Mouse (Mus musculus): ENCODE data around the gene Srrm2. TPM values are rescaled to one million over a fixed set of nuclear protein-coding genes. Genes with fewer than 3 reads are reported as not detected.

The Srrm2 gene
- polyA plus RNA-seq, 1 experiment from 2014 or later, result 536 TPM

Small RNA genes within 50 kb of the gene (microRNA-seq; reads per million reads assigned to microRNA genes)
- gene Mir5125, result not detected

Other genes starting within 250 kb of the Srrm2 start
- gene Zfp213, start 226.3 kb upstream of the Srrm2 start, polyA plus RNA-seq (2015; fragmentation: Nextera tagmentation; extraction: Ambion mirVana), result 20.9 and 22.8 TPM in 2 replicates
- 16.3 and 16.5 TPM in 2 replicates for gene Zfp13, start 191.0 kb upstream of the Srrm2 start, polyA plus RNA-seq (2015; fragmentation: Nextera tagmentation; extraction: Ambion mirVana)
- not detected in 2 replicates for gene Zscan10, start 189.7 kb upstream of the Srrm2 start, polyA plus RNA-seq (2015; fragmentation: Nextera tagmentation; extraction: Ambion mirVana)
- gene Mmp25, start 145.3 kb upstream of the Srrm2 start, polyA plus RNA-seq (2015; fragmentation: Nextera tagmentation; extraction: Ambion mirVana), result 1.1 and 1.3 TPM in 2 replicates
- 1.3 and 1.5 TPM in 2 replicates for gene Bicdl2, start 130.0 kb upstream of the Srrm2 start, polyA plus RNA-seq (2015; fragmentation: Nextera tagmentation; extraction: Ambion mirVana)
- 63.2 and 69.5 TPM in 2 replicates for gene Hcfc1r1, start 116.9 kb upstream of the Srrm2 start, polyA plus RNA-seq (2015; fragmentation: Nextera tagmentation; extraction: Ambion mirVana)
- gene Thoc6, start 116.7 kb upstream of the Srrm2 start, polyA plus RNA-seq (2015; fragmentation: Nextera tagmentation; extraction: Ambion mirVana), result 52.4 and 53.4 TPM in 2 replicates
- 27.5 and 29.5 TPM in 2 replicates for gene Tnfrsf12a, start 113.1 kb upstream of the Srrm2 start, polyA plus RNA-seq (2015; fragmentation: Nextera tagmentation; extraction: Ambion mirVana)
- 189 and 191 TPM in 2 replicates for gene Cldn6, start 111.3 kb upstream of the Srrm2 start, polyA plus RNA-seq (2015; fragmentation: Nextera tagmentation; extraction: Ambion mirVana)
- gene Cldn9, start 106.5 kb upstream of the Srrm2 start, polyA plus RNA-seq (2015; fragmentation: Nextera tagmentation; extraction: Ambion mirVana), result 51.2 and 53.1 TPM in 2 replicates
- 0.14 and 0.88 TPM in 2 replicates for gene 1520401A03Rik, start 67.7 kb upstream of the Srrm2 start, polyA plus RNA-seq (2015; fragmentation: Nextera tagmentation; extraction: Ambion mirVana)
- gene Pkmyt1, start 64.2 kb upstream of the Srrm2 start, polyA plus RNA-seq (2015; fragmentation: Nextera tagmentation; extraction: Ambion mirVana), result 48.4 and 56.3 TPM in 2 replicates
- gene Paqr4, start 49.7 kb upstream of the Srrm2 start, polyA plus RNA-seq (2015; fragmentation: Nextera tagmentation; extraction: Ambion mirVana), result 19.8 and 23.8 TPM in 2 replicates
- gene Kremen2, start 44.7 kb upstream of the Srrm2 start, polyA plus RNA-seq (2015; fragmentation: Nextera tagmentation; extraction: Ambion mirVana), result 1.9 and 2.2 TPM in 2 replicates
- 89.5 and 91.0 TPM in 2 replicates for gene Flywch1, start 18.9 kb upstream of the Srrm2 start, polyA plus RNA-seq (2015; fragmentation: Nextera tagmentation; extraction: Ambion mirVana)
- 35.0 and 37.4 TPM in 2 replicates for gene Flywch2, start 4.5 kb upstream of the Srrm2 start, polyA plus RNA-seq (2015; fragmentation: Nextera tagmentation; extraction: Ambion mirVana)
- gene Elob, start 38.6 kb downstream of the Srrm2 start, polyA plus RNA-seq (2015; fragmentation: Nextera tagmentation; extraction: Ambion mirVana), result 999 and 1,052 TPM in 2 replicates
- 0.18 TPM in 1 of 2 replicates, not detected in the other for gene Prss33, start 45.5 kb downstream of the Srrm2 start, polyA plus RNA-seq (2015; fragmentation: Nextera tagmentation; extraction: Ambion mirVana)
- gene Prss32, start 53.3 kb downstream of the Srrm2 start, polyA plus RNA-seq (2015; fragmentation: Nextera tagmentation; extraction: Ambion mirVana), result 1.8 TPM in 1 of 2 replicates, not detected in the other
- gene Prss41, start 53.6 kb downstream of the Srrm2 start, polyA plus RNA-seq (2015; fragmentation: Nextera tagmentation; extraction: Ambion mirVana), result 3.2 and 3.3 TPM in 2 replicates
- not detected in 2 replicates for gene Prss21, start 77.5 kb downstream of the Srrm2 start, polyA plus RNA-seq (2015; fragmentation: Nextera tagmentation; extraction: Ambion mirVana)
- gene Dcpp1, start 90.3 kb downstream of the Srrm2 start, polyA plus RNA-seq (2015; fragmentation: Nextera tagmentation; extraction: Ambion mirVana), result not detected in 2 replicates
- gene Dcpp2, start 90.3 kb downstream of the Srrm2 start, polyA plus RNA-seq (2015; fragmentation: Nextera tagmentation; extraction: Ambion mirVana), result not detected in 2 replicates
- not detected in 2 replicates for gene Dcpp3, start 126.9 kb downstream of the Srrm2 start, polyA plus RNA-seq (2015; fragmentation: Nextera tagmentation; extraction: Ambion mirVana)
- gene Sbp, start 151.1 kb downstream of the Srrm2 start, polyA plus RNA-seq (2015; fragmentation: Nextera tagmentation; extraction: Ambion mirVana), result not detected in 2 replicates
- not detected in 2 replicates for gene Sbpl, start 164.7 kb downstream of the Srrm2 start, polyA plus RNA-seq (2015; fragmentation: Nextera tagmentation; extraction: Ambion mirVana)
- gene Prss30, start 190.0 kb downstream of the Srrm2 start, polyA plus RNA-seq (2015; fragmentation: Nextera tagmentation; extraction: Ambion mirVana), result 0.18 and 0.23 TPM in 2 replicates
- gene Prss22, start 207.6 kb downstream of the Srrm2 start, polyA plus RNA-seq (2015; fragmentation: Nextera tagmentation; extraction: Ambion mirVana), result 0.57 and 1.2 TPM in 2 replicates
- 0.26 and 0.29 TPM in 2 replicates for gene Prss27, start 247.6 kb downstream of the Srrm2 start, polyA plus RNA-seq (2015; fragmentation: Nextera tagmentation; extraction: Ambion mirVana)